Mouse (Mus musculus): ENCODE measurements around the gene Slc16a14.

Slc16a14 gene

DNA sequence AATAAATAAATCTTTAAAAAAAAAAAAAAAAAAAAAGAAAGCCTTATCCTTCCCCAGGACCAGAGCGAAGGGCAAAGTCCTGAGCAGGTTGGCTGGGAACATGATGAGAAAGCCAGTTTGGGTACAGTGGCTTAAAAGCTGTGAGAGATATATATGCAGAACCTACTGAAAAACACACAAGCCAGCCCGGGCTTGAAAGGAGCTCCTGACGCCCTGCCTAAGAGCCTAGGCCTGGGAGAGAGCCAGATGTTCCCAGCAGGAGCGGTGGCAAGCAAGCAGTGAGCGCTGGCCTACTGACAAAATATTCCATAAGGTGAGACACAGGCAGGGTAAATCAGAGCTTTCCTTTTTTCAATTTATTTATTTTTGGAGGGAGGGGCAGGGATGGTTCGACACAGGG, 68.7 kb downstream of the Slc16a14 start:
- peak; percentile 72 to 75 for DNase-seq

- no peak for DNase-seq
Measured at GRCm38 (mm10) chr1:84864645-84865044, 70.3 kb downstream of the Slc16a14 start.

DNA sequence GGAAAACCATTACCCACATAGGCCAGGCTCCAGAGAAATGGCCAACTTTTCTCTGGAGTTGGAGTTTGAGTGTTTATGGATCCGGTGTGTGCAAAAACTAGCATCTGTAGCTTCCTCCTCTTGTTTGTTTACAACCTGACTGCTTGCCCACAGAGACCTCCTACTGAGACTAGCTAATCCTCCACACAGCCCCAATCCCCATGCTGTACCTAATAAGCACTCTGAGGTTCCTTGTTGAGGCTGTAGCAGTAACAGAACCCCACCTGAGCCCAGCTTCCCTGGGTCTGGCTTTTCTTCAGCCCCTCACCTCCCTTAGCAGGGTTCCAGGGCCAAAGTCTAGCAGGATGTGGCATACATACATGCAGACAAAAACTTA, 73.7 kb downstream of the Slc16a14 start:
- DNase-seq = no peak

GRCm38 (mm10) chr1:84860360-84861254, 74.3 kb downstream of the Slc16a14 start:
- no peak for DNase-seq

DNA sequence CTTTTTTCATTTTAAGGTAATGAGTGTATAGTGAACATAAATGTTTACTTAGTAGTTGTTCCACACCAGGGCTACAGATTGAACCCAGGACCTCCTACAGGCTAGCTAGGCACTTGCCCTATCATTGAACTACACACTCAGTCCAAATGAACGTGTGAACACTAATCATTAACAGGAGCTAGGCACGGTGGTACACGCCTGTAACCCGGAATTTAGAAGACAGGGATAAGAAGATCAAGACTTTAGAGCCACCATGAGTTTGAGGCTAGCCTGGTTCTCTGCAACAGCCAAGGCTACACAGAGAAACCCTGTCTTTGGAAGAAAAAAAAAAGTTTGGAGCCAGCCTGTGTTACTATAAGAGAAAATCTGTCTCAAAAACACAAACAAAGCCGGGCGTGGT, 75.3 kb downstream of the Slc16a14 start:
- no peak for DNase-seq

Measured in kidney, postnatal 36 days (tissue).